Mouse (Mus musculus): ENCODE data around the gene Shc1.

Shc1 gene

GRCm38 (mm10) chr3:89418170-89418860 is at the start of gene Shc1, which contains the start of gene Cks1b:
TSS of gene Shc1 (plus strand) at chr3:89418443.
TSS of gene Cks1b (minus strand) at chr3:89418383.
- peak; percentile 98 for DNase-seq

DNA sequence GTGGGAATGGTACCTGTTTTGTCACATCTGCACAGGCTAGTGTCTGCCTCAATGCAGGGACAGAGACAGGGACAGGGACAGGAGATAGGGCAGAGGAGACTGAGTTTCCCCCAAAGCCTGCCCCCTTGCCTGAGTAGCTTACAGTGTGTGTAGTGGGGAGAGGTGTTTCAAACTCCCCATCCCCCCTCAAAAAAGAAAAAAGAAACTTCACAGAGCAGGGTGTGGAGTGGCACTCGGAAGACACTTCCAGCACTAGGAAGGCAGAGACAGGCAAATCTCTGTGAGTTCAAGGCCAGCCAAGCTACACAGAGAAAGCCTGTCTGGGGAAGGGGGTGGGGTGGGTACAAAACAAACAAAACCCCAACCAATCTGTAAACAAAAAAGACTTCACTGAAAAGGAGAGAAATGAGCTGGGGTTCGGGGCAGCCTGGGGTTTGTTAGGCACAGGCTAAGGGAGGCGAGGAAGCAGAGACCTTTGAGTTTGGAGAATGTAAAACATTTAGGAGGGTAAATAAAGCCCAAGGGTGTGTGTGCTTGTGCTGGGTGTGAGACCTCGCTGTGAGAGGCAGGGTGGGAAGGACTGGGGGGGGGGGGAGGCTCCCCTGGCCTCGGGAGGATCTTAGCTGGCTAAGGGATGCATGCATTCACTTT is 44.5 kb upstream of the Shc1 start:
- DNase-seq = no peak

DNA sequence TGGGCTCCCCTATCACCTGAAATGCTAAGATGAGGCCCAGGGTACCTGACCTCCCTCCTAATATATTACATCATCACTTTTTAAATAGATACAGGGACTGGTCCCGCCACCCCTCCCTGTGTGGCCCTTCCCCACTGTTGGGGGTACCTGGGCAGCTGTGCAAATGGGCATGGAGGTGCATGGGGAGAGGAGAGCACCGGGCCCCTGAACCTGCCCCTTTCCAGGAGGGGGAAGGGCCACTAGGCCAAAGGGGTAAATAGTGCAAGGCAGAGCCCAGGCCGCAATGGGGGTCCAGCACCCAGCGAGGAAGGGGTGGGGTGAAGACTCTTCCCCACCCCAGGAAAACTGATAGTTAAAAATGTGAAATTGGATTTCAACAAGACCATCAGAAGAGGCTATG is 40.4 kb upstream of the Shc1 start:
- no peak for DNase-seq

DNA sequence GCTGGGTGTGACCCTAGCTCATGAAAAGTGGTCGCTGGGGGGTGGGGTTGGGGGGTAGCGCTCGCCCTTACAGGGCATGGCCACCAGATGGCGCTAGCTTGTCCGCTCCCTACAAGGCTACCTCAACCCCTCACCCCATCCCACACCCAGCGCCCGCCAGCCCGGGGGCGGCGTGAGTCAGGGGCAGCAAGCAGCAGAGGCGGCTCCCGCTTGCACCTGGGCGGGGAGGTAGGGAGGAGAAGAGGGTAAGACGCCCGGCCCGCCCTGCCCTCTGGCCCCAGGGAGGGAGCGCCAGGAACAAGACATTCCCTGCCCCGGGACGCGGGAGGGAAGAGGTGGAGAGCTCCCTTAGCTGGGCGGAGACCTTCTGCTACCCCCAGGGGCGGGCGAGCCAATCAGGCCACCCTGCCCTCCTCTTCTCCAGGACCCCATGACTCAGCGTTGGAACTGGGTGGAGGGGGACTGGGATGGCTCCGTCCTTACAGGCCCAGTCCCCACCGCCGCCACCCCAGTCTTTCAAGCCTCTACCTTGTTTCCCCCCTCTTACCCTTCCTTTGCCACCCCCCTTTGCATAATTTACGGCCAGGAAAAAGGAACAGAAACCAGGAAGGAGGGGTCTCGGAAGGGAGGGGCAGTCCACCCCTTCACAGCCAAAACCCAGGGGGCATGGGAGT is 39.7 kb upstream of the Shc1 start:
- DNase-seq = peak; percentile 82

GRCm38 (mm10) chr3:89379388-89380131 is 38.7 kb upstream of the Shc1 start:
- peak; percentile 16 for DNase-seq

- DNase-seq = no peak
Observed at GRCm38 (mm10) chr3:89380291-89380690, 38.0 kb upstream of the Shc1 start.

DNA sequence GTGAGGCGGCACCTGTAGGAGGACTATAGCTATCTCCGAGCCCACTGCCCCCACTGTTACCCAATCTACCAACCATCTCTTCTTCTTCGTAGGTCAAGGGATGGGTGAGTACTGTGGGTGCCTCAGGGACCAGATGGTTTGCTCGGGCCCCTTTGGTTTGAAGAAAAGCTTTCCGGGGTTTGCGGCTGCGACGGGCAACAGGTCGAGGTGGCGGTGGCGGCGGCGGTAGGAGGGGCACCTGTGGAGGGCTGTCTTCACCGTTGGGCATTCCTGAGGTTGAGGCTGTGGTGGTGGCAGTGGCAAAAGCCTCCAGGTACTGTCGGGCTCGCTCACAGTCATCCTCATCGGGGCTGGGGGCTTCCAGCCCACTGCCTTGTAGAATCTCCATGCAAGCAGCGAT is 37.5 kb upstream of the Shc1 start:
- DNase-seq = no peak

DNA sequence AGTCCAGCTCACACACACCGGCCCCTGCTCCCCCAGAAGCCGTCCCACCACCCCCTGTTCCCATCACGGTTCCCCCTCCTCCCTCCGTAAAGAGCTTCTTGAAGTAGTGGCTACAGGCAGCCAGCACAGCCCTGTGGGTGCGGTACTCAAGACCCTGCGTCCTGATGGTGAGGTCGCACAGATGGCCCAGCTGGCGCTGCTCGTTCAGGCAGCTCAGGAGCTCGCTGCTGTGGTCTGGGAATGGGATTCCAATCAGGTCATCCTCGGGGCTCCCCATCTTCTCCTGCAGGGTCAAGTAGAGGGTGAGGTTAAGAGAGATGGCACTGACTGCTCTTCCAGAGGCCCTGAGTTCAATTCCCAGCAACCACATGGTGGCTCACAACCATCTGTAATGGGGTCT is 37.0 kb upstream of the Shc1 start:
- no peak for DNase-seq

- no peak for DNase-seq
Observed at GRCm38 (mm10) chr3:89382033-89382882, 36.0 kb upstream of the Shc1 start.

DNA sequence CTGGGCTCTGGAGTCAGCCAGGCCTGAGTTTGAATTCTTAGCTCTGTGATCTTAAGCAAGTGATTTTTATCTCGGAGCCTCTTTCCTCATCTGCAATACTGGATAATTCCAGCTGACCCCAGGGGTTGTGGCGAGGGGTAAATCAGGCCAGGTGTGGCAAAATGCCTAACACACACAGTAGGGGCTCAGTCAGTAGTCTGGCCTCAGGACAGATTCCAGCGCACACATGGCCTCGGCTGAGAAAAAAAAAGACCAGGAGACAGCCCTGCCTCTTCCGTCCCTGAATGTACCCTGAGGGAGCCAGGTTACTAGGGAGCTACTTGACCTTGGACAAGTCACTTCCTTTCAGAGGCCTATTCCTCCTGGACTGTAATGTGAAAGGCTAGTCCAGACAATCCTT is 35.3 kb upstream of the Shc1 start:
- no peak for DNase-seq

DNA sequence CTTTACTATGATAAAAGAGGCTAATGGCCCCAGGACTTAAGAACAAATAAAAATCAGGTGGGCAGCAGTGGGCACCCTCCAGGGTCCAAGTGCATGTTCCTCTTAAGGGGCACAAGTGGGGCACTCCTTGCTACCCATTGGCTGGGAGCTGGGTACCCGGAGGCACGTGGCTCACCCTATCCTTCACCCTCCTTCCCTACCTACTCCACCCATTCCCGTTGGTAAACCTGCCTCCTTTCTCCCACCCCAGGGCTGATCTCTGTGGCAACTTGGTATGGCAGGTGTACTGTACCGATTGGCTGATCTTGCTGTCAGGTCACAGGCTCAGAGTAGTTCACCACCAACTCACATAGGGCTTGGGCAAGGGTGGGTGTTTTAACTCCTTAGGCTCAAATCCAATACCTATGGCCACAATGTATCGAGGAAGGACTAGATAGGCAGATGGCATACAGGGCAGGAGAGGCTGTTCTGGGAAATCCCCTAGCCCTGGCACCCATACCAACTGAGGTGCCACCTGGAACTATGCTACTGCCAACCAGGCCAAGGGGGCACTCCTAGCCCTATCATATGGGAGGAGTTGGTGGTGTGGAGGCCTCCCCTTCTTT is 34.5 kb upstream of the Shc1 start:
- DNase-seq = no peak

DNA sequence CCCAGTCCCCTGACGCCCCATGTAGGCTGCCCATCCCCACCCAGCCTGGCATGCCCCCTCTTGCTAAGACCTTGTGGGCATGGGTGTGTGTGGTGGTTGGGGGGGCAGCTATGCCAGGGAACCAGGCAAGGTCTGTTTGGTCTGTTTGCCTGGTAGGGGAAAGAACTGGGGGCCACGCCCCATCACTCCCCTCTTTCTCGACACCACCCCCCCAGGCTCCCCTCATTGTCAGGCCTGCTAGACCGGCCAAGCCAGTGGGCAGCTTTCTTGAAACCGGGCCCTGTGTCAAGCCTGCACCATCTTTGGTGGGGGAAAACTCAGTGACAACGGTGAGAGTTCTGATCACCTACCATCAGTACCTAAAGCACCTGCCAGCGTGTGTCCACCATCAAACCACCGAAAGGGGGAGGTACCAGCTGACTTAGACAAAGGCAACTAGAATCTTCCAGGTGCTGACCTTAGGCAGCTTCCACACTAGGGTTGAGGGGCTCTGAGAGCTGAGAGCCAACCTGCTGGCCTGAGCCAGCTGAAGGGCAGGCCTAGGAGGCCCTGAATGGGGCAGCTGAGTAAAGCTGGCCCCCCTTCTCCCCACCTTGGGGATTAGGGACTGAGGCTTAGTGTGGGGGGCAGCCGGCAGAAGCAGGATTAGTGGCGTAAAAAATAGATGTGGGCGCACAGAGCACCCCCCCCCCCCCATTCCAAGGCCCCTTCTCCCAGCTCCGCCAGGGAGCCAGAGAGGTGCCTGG is 33.7 kb upstream of the Shc1 start:
- DNase-seq = peak; percentile 16

DNA sequence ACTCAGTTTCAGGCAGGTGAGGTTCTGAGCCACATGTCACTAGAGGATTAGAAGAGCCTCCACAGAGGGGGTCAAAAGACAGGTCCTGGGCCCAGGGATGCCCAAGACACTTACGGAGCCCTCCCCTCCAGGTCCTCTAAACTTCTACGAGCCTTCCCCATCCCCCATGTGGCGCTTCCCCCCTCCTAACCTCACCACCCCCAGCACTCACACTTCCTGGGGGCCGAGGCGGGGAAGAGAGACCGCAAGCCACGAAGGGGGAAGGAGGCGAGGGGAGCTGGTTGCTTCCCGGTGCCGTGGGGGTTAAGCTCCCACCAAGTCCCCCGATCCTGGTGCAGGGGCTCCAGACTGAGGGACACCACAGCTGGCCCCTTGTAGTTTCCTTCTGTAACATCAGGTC is 32.8 kb upstream of the Shc1 start:
- DNase-seq = no peak

DNA sequence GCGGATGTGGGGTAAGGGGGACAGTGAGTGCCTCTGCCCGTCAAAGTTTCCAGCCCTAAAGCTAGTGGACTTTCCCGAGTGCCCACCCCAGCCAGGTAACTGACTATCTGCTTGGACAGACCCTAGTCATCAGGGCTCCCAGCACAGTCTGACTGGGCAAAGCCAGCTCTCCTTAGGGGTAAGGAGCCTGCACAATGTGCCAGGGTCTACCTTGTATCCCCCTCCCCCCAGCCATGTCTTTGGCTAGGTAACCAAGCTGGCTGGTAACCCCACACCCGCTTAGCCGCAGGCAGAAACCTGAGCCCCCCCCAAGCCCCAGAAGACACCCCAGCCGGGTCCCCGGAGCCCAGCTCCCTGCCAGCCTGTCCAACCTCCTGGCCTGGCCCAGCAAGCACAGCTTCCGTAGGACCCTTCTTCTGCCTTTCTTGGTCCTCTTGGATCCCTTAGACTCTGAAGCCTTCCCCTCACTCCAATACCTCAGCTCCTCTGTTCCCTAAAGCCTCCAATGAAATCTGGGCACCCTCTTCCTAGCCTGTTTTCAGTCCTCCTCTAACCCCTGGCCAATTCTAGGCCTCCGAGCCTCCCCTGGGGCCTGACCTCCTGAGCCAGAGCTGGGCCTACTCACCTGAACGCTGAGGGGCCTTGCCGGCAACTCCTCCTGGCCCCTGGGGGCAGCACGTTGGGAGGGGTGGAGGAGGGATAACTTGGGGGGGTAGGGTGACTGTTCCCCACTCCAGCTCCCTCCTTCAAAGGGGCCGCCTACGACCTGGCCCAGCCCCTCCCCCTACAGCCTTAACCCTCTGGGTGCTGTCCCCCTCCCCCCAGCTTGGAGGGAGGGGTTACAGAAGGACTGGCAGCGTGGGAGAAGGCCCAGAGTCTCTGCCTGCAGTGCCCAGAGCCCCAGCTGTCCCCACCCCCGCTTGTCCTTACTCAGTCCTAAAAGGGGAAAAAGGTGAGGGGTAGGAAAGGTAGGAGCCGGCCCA is 31.5 kb upstream of the Shc1 start:
- DNase-seq = no peak

- no peak for DNase-seq
Observed at GRCm38 (mm10) chr3:89387632-89388031, 30.6 kb upstream of the Shc1 start.

DNA sequence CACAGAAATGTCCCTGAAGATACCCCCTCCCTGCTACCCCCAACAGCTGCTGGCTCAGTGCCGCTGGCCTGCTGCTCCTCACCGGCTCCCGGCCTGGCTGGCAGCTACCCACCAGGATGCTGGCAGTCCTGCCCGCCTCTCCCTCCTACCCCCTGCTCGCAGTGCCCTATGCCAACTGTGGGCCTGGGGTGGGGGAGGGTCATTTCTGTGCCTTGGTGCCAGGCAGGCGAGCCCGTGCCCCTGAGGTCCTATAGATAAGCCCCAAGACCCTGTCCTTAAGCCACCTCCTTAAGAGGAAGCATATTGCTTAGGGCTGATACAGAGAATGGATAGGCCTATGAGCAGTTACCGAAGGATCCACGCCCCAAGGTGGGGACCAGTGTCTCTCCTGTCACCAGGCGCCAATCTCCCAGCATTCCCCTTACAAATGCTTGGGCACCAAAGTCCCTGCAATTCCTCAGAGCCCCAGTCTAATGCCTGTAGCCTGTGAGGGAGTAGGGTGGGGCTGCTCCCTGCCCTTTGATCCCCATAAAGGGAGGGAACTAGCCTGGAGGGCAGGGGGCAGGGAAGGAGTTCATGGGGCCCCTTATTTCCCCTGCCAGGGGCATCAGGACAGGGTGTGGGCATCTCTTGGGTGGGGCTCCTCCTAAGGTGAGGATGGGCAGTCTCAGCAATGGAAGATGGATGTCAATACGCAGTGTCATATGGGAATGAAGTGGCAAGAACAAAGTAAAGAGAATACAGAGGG is 29.9 kb upstream of the Shc1 start:
- peak; percentile 68 for DNase-seq

GRCm38 (mm10) chr3:89388901-89389740 is 29.1 kb upstream of the Shc1 start:
- peak; percentile 42 for DNase-seq

DNA sequence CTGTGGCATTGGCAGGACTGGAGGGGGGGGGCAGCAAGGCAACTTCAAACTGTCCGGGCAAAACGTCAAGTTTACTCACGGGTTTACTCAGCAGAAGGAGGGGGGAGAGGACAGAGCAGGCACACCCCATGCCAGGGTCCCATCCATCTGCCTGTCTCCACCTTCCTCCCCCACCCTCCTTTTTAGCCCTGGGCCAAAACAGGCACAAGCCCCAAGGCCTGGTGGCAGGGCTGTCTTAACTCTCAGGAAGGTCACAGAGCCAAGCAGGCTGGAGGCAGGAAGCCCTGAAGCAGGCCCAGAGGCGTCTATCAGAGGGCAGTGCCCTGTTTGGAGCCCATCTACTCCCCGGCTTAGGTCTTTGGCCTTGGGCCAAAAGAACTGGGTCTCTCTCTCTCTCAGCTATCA is 28.1 kb upstream of the Shc1 start:
- DNase-seq = peak; percentile 47

All from kidney, postnatal 14 days (tissue).